Mouse (Mus musculus): ENCODE measurements around the gene Zfp511. TPM values are rescaled to one million over a fixed set of nuclear protein-coding genes. Genes with fewer than 3 reads are reported as not detected.

The Zfp511 gene
- total RNA-seq, 2 experiments from 2014 or later = 20.2 to 21.9 TPM

Small RNA genes within 50 kb of the gene (microRNA-seq; reads per million reads assigned to microRNA genes)
- not detected for gene Mir7062

Other genes starting within 250 kb of the Zfp511 start
- gene Adgra1, start 202.2 kb upstream of the Zfp511 start, total RNA-seq (2021) = 1 to 10 TPM; 4.7 to 5.0 TPM
- 1 to 10 TPM; 1.6 to 1.7 TPM for gene Kndc1, start 141.7 kb upstream of the Zfp511 start, total RNA-seq (2021)
- not detected for gene Utf1, start 92.6 kb upstream of the Zfp511 start, total RNA-seq (2021)
- gene 6430531B16Rik, start 57.6 kb upstream of the Zfp511 start, total RNA-seq (2021) = 1 to 10 TPM in 1 of 2 experiments, under 1 TPM in 1; 0.54 to 1.2 TPM
- gene Adam8, start 43.8 kb upstream of the Zfp511 start, total RNA-seq (2021) = 1 to 10 TPM; 1.8 to 2.0 TPM
- 10 to 100 TPM; 53.7 to 55.8 TPM for gene Tubgcp2, start 278 bp downstream of the Zfp511 start, total RNA-seq (2021)
- not detected for gene Msx3, start 12.7 kb downstream of the Zfp511 start, total RNA-seq (2021)
- 10 to 100 TPM; 10.8 to 12.9 TPM for gene Caly, start 46.2 kb downstream of the Zfp511 start, total RNA-seq (2021)
- gene Prap1, start 57.0 kb downstream of the Zfp511 start, total RNA-seq (2021) = not detected
- gene Fuom, start 66.0 kb downstream of the Zfp511 start, total RNA-seq (2021) = 10 to 100 TPM; 65.1 to 72.4 TPM
- 10 to 100 TPM; 20.4 to 21.0 TPM for gene Paox, start 79.4 kb downstream of the Zfp511 start, total RNA-seq (2021)
- gene Echs1, start 80.1 kb downstream of the Zfp511 start, total RNA-seq (2021) = 100 to 1,000 TPM; 290 to 325 TPM
- gene Mtg1, start 101.2 kb downstream of the Zfp511 start, total RNA-seq (2021) = 10 to 100 TPM; 33.6 to 35.8 TPM
- gene Sprn, start 118.5 kb downstream of the Zfp511 start, total RNA-seq (2021) = 1 to 10 TPM; 1.7 to 2.6 TPM
- not detected for gene Olfr522, start 128.4 kb downstream of the Zfp511 start, total RNA-seq (2021)
- gene Olfr523, start 136.8 kb downstream of the Zfp511 start, total RNA-seq (2021) = not detected
- not detected for gene Olfr524, start 169.6 kb downstream of the Zfp511 start, total RNA-seq (2021)
- not detected for gene Cd163l1, start 181.9 kb downstream of the Zfp511 start, total RNA-seq (2021)
- gene 5830411N06Rik, start 210.9 kb downstream of the Zfp511 start, total RNA-seq (2021) = not detected

Measured in adrenal gland, postnatal 4 days (tissue).